Mouse (Mus musculus): ENCODE data around the gene Gsdma. TPM values are rescaled to one million over a fixed set of nuclear protein-coding genes. Genes with fewer than 3 reads are reported as not detected.
"Not testable (repeated sequence)": the region's sequence is repeated elsewhere in the genome, so short reads cannot be mapped to it uniquely, and the experiment has no call there.

Gene Gsdma
- polyA plus RNA-seq, 1 experiment: not detected

GRCm38 (mm10) chr11:98673136-98673535 lies 9.0 kb downstream of the Gsdma start:
- 0 out of 2 replicates have a peak overlapping the region, but pooled peaks have one; percentile 22 for H3K4me3 ChIP-seq (ENCODE audit: insufficient read depth, low read depth, low read length)
- H3K27ac ChIP-seq (ENCODE audit: insufficient read depth, low read depth, low read length); H3K4me1 ChIP-seq (ENCODE audit: control insufficient read depth, insufficient read depth, low read length): not testable (repeated sequence)
- 1% methylated on average over 7 of the region's 7 CpGs for WGBS
- TF ChIP-seq CTCF (IDR thresholded peaks at IDR 0.05; ENCODE audit: insufficient read depth, low read depth, low read length): 0 out of 2 replicates have a peak, but pooled peaks have one; percentile 9

- Histone ChIP-seq H3K4me1 (ENCODE audit: control insufficient read depth, insufficient read depth, low read length) (peaks cover 5% of the 10 kb centered on the region), H3K4me3 (ENCODE audit: insufficient read depth, low read depth, low read length) (no peak overlapping the region), H3K27ac (ENCODE audit: insufficient read depth, low read depth, low read length) (no peak overlapping the region)
- TF ChIP-seq POLR2A (IDR thresholded peaks at IDR 0.05; ENCODE audit: insufficient read depth, low read depth, low read length) (no peak), CTCF (IDR thresholded peaks at IDR 0.05; ENCODE audit: insufficient read depth, low read depth, low read length) (no peak)
- WGBS: 55% methylated on average over 7 of the region's 7 CpGs
These were observed 11.7 kb downstream of the Gsdma start for GRCm38 (mm10) chr11:98675829-98676363.

- WGBS: 95% methylated on average over 1 of the region's 1 CpGs
- no peak overlapping the region for H3K27ac ChIP-seq (ENCODE audit: insufficient read depth, low read depth, low read length)
- TF ChIP-seq CTCF (IDR thresholded peaks at IDR 0.05; ENCODE audit: insufficient read depth, low read depth, low read length) (no peak), POLR2A (IDR thresholded peaks at IDR 0.05; ENCODE audit: insufficient read depth, low read depth, low read length) (no peak)
- H3K4me1 ChIP-seq (ENCODE audit: control insufficient read depth, insufficient read depth, low read length): no peaks in the 10 kb centered on the region
- H3K4me3 ChIP-seq (ENCODE audit: insufficient read depth, low read depth, low read length): no peak overlapping the region
These were observed 15.9 kb downstream of the Gsdma start for GRCm38 (mm10) chr11:98680023-98680422.

GRCm38 (mm10) chr11:98680595-98680994 lies 16.4 kb downstream of the Gsdma start:
- not testable (repeated sequence) for H3K27ac ChIP-seq (ENCODE audit: insufficient read depth, low read depth, low read length); H3K4me3 ChIP-seq (ENCODE audit: insufficient read depth, low read depth, low read length); H3K4me1 ChIP-seq (ENCODE audit: control insufficient read depth, insufficient read depth, low read length)
- WGBS: 88% methylated on average over 4 of the region's 4 CpGs

- peaks cover 2% of the 10 kb centered on the region; the same call in 1 of the 2 replicates for H3K4me1 ChIP-seq (ENCODE audit: control insufficient read depth, insufficient read depth, low read length)
These were observed 17.0 kb downstream of the Gsdma start for GRCm38 (mm10) chr11:98681186-98681585.

GRCm38 (mm10) chr11:98681786-98682745 lies 17.9 kb downstream of the Gsdma start, which contains the start of gene Psmd3:
Gene Psmd3, plus strand, starts transcription at chr11:98682554.
- WGBS: 2% methylated on average over 45 of the region's 45 CpGs
- peak within 1 kb of the TSS; percentile 47 for H3K27ac ChIP-seq (ENCODE audit: insufficient read depth, low read depth, low read length)
- TF ChIP-seq CTCF (IDR thresholded peaks at IDR 0.05; ENCODE audit: insufficient read depth, low read depth, low read length): no peak
- peak; percentile 82 for TF ChIP-seq POLR2A (IDR thresholded peaks at IDR 0.05; ENCODE audit: insufficient read depth, low read depth, low read length)
- H3K4me3 ChIP-seq (ENCODE audit: insufficient read depth, low read depth, low read length): peak within 1 kb of the TSS; percentile 98
- peaks cover 2% of the 10 kb centered on the region; the same call in 1 of the 2 replicates for H3K4me1 ChIP-seq (ENCODE audit: control insufficient read depth, insufficient read depth, low read length)

More at GRCm38 (mm10) chr11:98681186-98681585, 17.0 kb downstream of the Gsdma start:
- Histone ChIP-seq H3K27ac (ENCODE audit: insufficient read depth, low read depth, low read length) (no peak overlapping the region), H3K4me3 (ENCODE audit: insufficient read depth, low read depth, low read length) (no peak overlapping the region)
- 80% methylated on average over 4 of the region's 4 CpGs for WGBS
- no peak for TF ChIP-seq POLR2A (IDR thresholded peaks at IDR 0.05; ENCODE audit: insufficient read depth, low read depth, low read length)
- no peak for TF ChIP-seq CTCF (IDR thresholded peaks at IDR 0.05; ENCODE audit: insufficient read depth, low read depth, low read length)

GRCm38 (mm10) chr11:98682811-98683210 lies 18.7 kb downstream of the Gsdma start:
- TF ChIP-seq POLR2A (IDR thresholded peaks at IDR 0.05; ENCODE audit: insufficient read depth, low read depth, low read length): no peak
- TF ChIP-seq CTCF (IDR thresholded peaks at IDR 0.05; ENCODE audit: insufficient read depth, low read depth, low read length): no peak
- 0% methylated on average over 23 of the region's 23 CpGs for WGBS

GRCm38 (mm10) chr11:98685642-98686041 lies 21.5 kb downstream of the Gsdma start:
- TF ChIP-seq CTCF (IDR thresholded peaks at IDR 0.05; ENCODE audit: insufficient read depth, low read depth, low read length) (no peak), POLR2A (IDR thresholded peaks at IDR 0.05; ENCODE audit: insufficient read depth, low read depth, low read length) (no peak)
- Histone ChIP-seq H3K27ac (ENCODE audit: insufficient read depth, low read depth, low read length) (no peak overlapping the region), H3K4me3 (ENCODE audit: insufficient read depth, low read depth, low read length) (no peak overlapping the region), H3K4me1 (ENCODE audit: control insufficient read depth, insufficient read depth, low read length) (peaks cover 2% of the 10 kb centered on the region; the same call in 1 of the 2 replicates)
- WGBS: 90% methylated on average over 9 of the region's 9 CpGs

More at GRCm38 (mm10) chr11:98682811-98683210, 18.7 kb downstream of the Gsdma start:
- H3K4me3 ChIP-seq (ENCODE audit: insufficient read depth, low read depth, low read length): peak overlapping the region; percentile 98
- H3K27ac ChIP-seq (ENCODE audit: insufficient read depth, low read depth, low read length): peak overlapping the region; percentile 47
- H3K4me1 ChIP-seq (ENCODE audit: control insufficient read depth, insufficient read depth, low read length): peaks cover 2% of the 10 kb centered on the region; the same call in 1 of the 2 replicates

GRCm38 (mm10) chr11:98686976-98687375 lies 22.8 kb downstream of the Gsdma start:
- TF ChIP-seq CTCF (IDR thresholded peaks at IDR 0.05; ENCODE audit: insufficient read depth, low read depth, low read length) (no peak), POLR2A (IDR thresholded peaks at IDR 0.05; ENCODE audit: insufficient read depth, low read depth, low read length) (no peak)
- no peak overlapping the region for H3K4me3 ChIP-seq (ENCODE audit: insufficient read depth, low read depth, low read length)
- WGBS: 87% methylated on average over 4 of the region's 4 CpGs

More at GRCm38 (mm10) chr11:98686976-98687375, 22.8 kb downstream of the Gsdma start:
- Histone ChIP-seq H3K4me1 (ENCODE audit: control insufficient read depth, insufficient read depth, low read length) (peaks cover 2% of the 10 kb centered on the region; the same call in 1 of the 2 replicates), H3K27ac (ENCODE audit: insufficient read depth, low read depth, low read length) (no peak overlapping the region)

Data from olfactory bulb, adult 2 months (tissue).